Mouse (Mus musculus): Measurements from ENCODE around the gene Arhgef7.

DNA sequence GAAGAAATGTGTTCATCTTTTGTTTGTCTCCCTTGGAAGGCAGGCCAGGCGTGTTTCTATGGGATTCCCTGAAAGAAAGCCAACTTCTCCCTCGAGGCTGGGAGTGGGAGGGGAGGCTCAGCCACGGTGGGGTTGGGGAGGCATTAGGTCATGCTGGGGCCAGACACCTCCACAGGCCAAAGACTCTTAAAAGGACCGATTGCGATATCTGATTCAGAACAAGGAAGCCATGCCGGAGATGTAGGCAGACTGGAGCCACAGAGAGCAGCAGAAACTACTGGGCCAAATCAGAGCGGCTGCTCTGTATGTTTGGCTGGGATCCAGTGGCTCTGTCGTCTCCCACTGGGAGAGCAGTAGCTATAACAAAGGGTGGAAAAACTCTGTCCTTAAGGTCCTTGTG is 114.0 kb downstream of the Arhgef7 start:
- TF ChIP-seq CTCF (IDR thresholded peaks at IDR 0.05; ENCODE audit: low read depth): no peak
- TF ChIP-seq EP300 (optimal IDR thresholded peaks at IDR 0.05): no peak

Data from stomach, postnatal 0 days (tissue).